Mouse (Mus musculus): Measurements from ENCODE around the gene Ppfia4. TPM values are rescaled to one million over a fixed set of nuclear protein-coding genes. Genes with fewer than 3 reads are reported as not detected.

Gene Ppfia4
- polyA plus RNA-seq, 1 experiment from 2014 or later, result 1.5 TPM

DNA sequence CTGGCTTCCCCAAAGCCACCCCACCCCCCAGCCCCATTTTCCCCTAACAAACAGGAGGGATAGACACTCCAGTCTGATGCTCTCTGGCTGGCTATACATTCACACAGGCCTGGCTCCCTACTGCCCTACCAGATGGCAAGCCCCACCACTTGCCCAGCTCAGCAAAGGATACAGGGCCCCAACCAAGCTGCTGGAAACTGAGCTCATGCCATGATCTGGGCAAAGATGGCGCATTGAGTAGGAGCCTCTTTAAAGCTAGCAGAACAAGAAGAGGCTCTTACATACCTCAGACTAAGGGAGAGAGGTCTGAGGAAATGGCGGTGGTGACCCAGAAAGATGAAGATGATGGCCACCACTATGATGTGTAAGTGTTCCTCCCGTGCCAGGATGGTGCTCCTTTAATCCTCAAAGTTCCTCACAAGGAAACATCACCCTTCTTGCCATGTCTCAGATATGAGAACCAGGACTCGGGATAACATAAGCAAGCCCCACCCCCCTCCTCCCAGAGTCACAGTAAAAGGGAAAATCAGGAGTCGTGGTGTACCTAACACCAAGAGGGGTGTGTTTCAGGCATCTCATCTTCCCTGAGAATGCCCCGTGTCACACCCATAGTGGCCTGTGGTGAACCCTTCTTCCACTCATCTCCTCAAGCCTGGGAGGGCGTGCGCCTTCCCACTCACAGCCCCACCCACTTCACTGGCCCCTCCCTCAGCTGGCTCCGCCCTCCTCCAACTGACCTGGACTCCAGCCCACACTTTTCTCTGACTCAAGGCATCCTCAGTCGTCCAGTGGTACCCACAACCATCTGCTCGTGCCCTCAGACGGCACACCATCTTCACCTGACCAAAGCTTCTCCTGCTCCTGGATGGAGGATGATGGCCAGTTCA, 3.4 kb upstream of the Ppfia4 start:
- H3K9ac ChIP-seq, result no peak overlapping the region
- peaks cover 16% of the 10 kb centered on the region; the same call in 1 of the 2 replicates for H3K27me3 ChIP-seq (replicated peaks)
- ATAC-seq, result 0 out of 2 replicates have a peak, but pooled peaks have one; percentile 34
- no peaks in the 10 kb centered on the region for H3K36me3 ChIP-seq
- WGBS (ENCODE audit: insufficient replicate concordance), result 68% methylated on average over 12 of the region's 12 CpGs
- H3K4me1 ChIP-seq, result peaks cover 41% of the 10 kb centered on the region
- H3K4me2 ChIP-seq, result no peak overlapping the region
- no peak overlapping the region for H3K4me3 ChIP-seq
- no peaks in the 10 kb centered on the region for H3K9me3 ChIP-seq (replicated peaks)
- H3K27ac ChIP-seq, result no peak overlapping the region

DNA sequence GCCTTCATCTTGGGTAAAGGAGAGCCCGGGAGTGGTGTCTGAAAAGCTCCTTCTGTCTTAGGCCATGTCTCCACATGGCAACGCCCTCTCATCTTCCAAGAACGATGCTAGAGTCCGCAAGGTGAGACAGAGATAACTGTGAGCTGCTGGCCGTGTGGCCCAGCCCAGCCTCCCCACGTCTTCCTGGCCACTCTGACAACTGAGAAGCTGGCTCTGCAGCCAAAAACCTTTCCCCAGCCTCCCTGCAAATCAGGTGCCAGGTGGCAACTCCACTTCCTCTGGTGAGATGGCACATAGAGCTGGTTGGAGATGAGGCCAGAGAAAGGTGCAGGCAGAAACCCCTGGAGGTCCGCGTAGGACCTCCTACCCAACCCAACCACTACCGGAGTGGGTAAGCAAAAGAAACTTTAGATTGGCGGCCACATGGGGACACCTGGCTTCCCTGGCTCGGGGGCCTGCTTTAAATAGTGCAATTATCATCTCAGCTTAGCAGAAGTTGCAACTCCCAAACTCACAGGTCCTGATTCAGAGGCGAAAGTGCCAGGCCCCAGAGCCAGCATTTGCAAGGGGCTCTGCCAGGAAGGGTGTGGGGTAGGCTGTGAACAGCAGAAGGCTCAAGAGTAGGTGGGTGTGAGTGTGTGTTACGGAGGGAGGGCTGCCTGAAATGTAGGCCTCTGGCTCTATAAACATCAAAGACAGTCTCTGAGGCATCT, 2.6 kb upstream of the Ppfia4 start:
- Histone ChIP-seq H3K4me3 (no peak overlapping the region), H3K4me1 (peaks cover 41% of the 10 kb centered on the region), H3K9ac (no peak overlapping the region), H3K27me3 (replicated peaks) (peaks cover 16% of the 10 kb centered on the region; the same call in 1 of the 2 replicates), H3K36me3 (no peaks in the 10 kb centered on the region), H3K27ac (no peak overlapping the region), H3K4me2 (no peak overlapping the region), H3K9me3 (replicated peaks) (no peaks in the 10 kb centered on the region)
- no peak for ATAC-seq
- 53% methylated on average over 13 of the region's 13 CpGs for WGBS (ENCODE audit: insufficient replicate concordance)

DNA sequence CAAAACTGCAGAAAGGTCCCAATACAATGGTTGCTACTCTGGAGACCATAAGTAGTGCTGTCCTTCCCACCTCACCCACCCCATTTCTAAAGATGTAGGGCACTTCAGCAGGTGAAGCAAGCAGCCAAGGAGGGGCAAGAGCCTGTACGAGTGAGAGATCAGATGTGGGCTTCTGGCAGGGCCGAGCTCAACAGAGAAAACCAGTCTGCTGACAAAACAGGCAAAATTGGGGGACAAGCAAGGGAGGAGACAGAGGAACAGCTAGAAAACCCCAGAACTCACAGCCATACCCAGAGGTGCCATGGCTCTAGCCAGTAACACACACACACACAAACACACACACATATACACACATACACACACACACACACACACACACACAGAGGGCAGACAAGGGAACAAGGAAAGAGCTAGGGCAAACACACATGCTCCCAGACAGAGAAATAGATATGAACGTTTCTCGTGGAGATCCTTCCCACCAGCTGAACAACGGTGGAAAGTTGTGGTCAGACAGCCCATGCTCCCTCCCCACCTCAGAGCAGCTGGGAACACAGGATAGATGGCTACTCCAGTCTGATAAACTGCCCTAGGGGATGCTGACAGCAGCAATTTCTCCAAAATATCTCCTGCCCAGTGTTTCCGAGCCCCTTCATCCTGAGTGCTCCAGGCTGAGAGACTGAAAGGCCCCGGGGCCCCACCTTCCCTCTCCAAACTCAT, 1.5 kb upstream of the Ppfia4 start:
- Histone ChIP-seq H3K27me3 (replicated peaks) (peaks cover 23% of the 10 kb centered on the region; the same call in 1 of the 2 replicates), H3K36me3 (no peaks in the 10 kb centered on the region), H3K4me2 (no peak overlapping the region), H3K9ac (no peak overlapping the region), H3K9me3 (replicated peaks) (no peaks in the 10 kb centered on the region), H3K27ac (no peak overlapping the region), H3K4me3 (no peak overlapping the region), H3K4me1 (peaks cover 41% of the 10 kb centered on the region)
- no peak for ATAC-seq
- 41% methylated on average over 7 of the region's 7 CpGs for WGBS (ENCODE audit: insufficient replicate concordance)

DNA sequence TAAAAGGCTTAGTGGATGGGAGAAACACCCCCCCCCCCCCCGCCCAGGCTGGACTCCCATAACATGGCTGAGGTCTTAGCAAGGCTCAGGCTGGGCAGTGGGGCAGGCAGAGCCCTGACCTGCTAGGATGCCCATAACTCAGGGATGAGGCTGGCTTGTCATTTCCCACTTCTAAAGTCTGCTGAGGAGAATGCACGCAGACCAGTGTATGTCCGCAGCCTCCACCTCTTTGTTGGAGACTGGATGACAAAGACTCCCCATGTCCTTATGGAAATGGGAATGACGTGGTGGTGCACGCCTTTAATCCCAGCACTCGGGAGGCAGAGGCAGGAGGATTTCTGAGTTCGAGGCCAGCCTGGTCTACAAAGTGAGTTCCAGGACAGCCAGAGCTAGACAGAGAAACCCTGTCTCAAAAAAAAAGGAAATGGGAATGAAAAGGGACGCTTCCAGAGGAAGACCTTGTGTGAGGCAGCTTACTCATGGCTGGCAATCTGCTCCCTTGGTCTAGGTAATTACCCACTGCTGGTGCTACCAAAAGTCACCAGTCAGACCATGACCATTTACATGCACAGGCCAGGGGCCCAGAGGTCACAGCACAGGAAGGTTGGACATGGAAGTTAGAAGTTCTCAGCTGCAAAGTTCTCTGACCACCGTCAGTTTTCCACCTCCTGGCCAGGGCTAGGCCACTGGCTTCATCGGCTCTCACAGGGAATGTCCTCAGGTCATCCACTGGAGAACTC, 813 bp upstream of the Ppfia4 start:
- ATAC-seq, result no peak
- Histone ChIP-seq H3K27ac (no peak overlapping the region), H3K9ac (no peak overlapping the region), H3K4me2 (no peak overlapping the region), H3K36me3 (no peaks in the 10 kb centered on the region), H3K9me3 (replicated peaks) (no peaks in the 10 kb centered on the region), H3K27me3 (replicated peaks) (peaks cover 30% of the 10 kb centered on the region; the same call in 1 of the 2 replicates), H3K4me1 (peaks cover 41% of the 10 kb centered on the region), H3K4me3 (no peak overlapping the region)
- whole genome bisulfite sequencing (ENCODE audit: insufficient replicate concordance), result 68% methylated on average over 10 of the region's 10 CpGs

- 42% methylated on average over 20 of the region's 20 CpGs for WGBS (ENCODE audit: insufficient replicate concordance)
- Histone ChIP-seq H3K9me3 (replicated peaks) (no peaks in the 10 kb centered on the region), H3K4me1 (peaks cover 41% of the 10 kb centered on the region), H3K4me2 (no peak overlapping the region), H3K4me3 (no peak overlapping the region), H3K36me3 (no peaks in the 10 kb centered on the region), H3K27me3 (replicated peaks) (peaks cover 36% of the 10 kb centered on the region), H3K27ac (no peak overlapping the region), H3K9ac (no peak overlapping the region)
- ATAC-seq, result no peak
These were observed 671 bp downstream of the Ppfia4 start for GRCm38 (mm10) chr1:134331879-134332635.

DNA sequence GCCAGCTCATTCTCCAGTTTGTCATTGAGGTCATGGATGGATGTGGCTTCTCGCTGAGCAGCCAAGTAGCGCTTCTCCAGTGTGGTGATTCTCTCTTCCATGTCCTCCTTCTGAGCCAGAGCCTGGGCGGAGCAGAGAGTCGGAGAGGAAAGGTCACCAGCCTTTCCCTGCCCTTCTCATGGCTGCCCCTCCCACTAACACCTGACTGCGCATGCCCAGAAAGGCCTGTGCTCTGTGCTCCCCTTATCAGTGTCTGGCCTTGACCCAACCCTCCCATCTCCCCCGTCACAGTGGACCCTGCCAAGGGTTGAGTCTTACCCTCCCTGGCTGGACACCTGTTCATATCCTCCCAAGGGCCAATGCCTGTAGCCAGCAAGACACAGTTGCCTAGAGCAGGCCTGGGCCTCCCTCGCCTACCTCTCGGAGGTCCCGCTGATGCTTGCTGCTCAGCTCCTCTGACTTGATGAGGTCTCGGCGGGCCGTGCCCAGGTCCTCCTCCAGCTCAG, 5.8 kb downstream of the Ppfia4 start:
- Histone ChIP-seq H3K9me3 (replicated peaks) (no peaks in the 10 kb centered on the region), H3K4me1 (no peaks in the 10 kb centered on the region), H3K36me3 (no peaks in the 10 kb centered on the region), H3K27me3 (replicated peaks) (peaks cover 26% of the 10 kb centered on the region), H3K4me2 (no peak overlapping the region), H3K27ac (no peak overlapping the region), H3K9ac (no peak overlapping the region), H3K4me3 (no peak overlapping the region)
- no peak for ATAC-seq
- WGBS (ENCODE audit: insufficient replicate concordance), result 68% methylated on average over 12 of the region's 12 CpGs

DNA sequence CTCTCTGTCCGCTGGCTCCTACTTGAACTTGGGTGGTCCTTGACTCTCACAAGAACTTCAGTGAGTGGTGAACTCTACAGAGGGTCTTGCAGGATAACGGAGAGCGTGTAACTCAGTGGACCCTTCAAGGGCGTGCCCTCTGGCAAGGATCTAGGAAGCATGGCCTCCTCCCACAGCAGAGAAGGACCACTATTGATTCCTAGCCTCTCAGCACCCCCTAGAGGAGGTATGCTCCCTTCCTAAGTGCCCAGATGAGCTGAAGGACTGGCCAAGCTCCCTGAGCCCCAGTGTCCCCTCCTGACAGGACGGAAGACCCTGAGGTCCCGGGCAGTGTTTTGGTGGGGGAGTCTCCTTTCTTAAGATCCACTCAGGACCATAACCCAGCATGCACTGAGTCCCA, 10.1 kb downstream of the Ppfia4 start:
- no peak for ATAC-seq
- WGBS (ENCODE audit: insufficient replicate concordance), result 69% methylated on average over 6 of the region's 6 CpGs
- H3K27me3 ChIP-seq (replicated peaks), result 0 out of 2 replicates have a peak, but pooled peaks cover 6% of the 10 kb centered on the region
- no peak overlapping the region for H3K9ac ChIP-seq
- no peaks in the 10 kb centered on the region for H3K9me3 ChIP-seq (replicated peaks)
- H3K36me3 ChIP-seq, result no peaks in the 10 kb centered on the region
- H3K4me3 ChIP-seq, result no peak overlapping the region
- no peak overlapping the region for H3K27ac ChIP-seq
- no peaks in the 10 kb centered on the region for H3K4me1 ChIP-seq
- H3K4me2 ChIP-seq, result no peak overlapping the region

DNA sequence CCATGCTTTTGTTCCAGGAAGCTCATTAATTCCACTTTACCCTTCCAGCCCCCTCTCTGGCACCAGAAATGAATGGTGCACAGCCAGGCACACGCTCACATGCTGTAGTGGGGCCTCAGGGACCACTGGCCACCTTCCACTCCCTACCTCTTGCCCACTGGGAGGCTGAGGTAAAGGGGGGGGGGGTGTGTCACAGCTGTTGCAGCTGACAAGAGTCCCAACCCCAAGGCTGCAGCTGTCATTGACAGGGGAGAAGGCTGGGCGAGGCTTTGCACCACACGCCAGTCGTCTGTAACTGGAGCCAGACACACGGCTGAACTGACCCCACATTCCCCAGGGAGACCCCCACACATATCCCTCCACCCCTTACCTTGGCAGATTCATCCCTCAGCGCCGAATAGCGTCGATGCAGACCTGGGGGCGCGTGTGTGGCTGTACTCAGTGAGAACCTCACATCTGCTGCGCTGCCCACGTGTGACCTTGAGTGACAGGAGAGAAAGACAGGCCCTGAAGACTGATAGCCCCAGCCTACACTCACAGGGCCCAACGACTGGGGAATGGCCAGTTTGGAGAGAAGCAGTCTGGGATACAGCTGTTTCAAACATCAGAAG, 11.9 kb downstream of the Ppfia4 start:
- Histone ChIP-seq H3K27ac (no peak overlapping the region), H3K36me3 (no peaks in the 10 kb centered on the region), H3K4me1 (no peaks in the 10 kb centered on the region), H3K27me3 (replicated peaks) (0 out of 2 replicates have a peak, but pooled peaks cover 6% of the 10 kb centered on the region), H3K9ac (no peak overlapping the region), H3K4me3 (no peak overlapping the region), H3K4me2 (no peak overlapping the region), H3K9me3 (replicated peaks) (no peaks in the 10 kb centered on the region)
- ATAC-seq, result no peak
- WGBS (ENCODE audit: insufficient replicate concordance), result 66% methylated on average over 14 of the region's 14 CpGs

GRCm38 (mm10) chr1:134318261-134318660, 14.5 kb downstream of the Ppfia4 start:
- H3K4me3 ChIP-seq, result no peak overlapping the region
- no peaks in the 10 kb centered on the region for H3K4me1 ChIP-seq
- H3K9me3 ChIP-seq (replicated peaks), result no peaks in the 10 kb centered on the region
- H3K27me3 ChIP-seq (replicated peaks), result 0 out of 2 replicates have a peak, but pooled peaks cover 6% of the 10 kb centered on the region
- ATAC-seq, result no peak
- no peak overlapping the region for H3K4me2 ChIP-seq
- H3K9ac ChIP-seq, result no peak overlapping the region
- H3K27ac ChIP-seq, result no peak overlapping the region
- 74% methylated on average over 5 of the region's 5 CpGs for WGBS (ENCODE audit: insufficient replicate concordance)
- H3K36me3 ChIP-seq, result no peaks in the 10 kb centered on the region

DNA sequence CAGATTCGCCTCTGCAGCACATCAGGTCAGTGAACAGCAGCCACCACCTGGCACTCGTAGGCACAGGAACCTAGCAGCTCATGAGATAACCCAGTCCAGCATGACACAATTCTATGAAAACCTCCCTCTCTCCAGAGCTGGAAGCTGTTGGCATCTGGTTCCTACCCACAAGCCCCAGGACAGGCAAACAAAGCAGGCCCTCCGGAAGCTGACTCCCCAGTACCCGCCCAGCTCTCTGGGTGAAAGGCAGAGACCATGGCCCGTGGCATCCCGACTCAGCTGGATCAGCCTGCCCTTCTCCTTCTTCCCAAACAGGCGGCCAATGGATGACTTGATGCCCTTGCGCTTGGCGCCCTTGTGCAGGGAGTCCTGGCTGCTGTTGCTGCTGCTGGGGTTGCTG, 16.4 kb downstream of the Ppfia4 start:
- Histone ChIP-seq H3K4me3 (no peak overlapping the region), H3K27ac (no peak overlapping the region), H3K4me2 (no peak overlapping the region), H3K27me3 (replicated peaks) (no peaks in the 10 kb centered on the region), H3K36me3 (no peaks in the 10 kb centered on the region), H3K9ac (no peak overlapping the region), H3K9me3 (replicated peaks) (no peaks in the 10 kb centered on the region), H3K4me1 (no peaks in the 10 kb centered on the region)
- ATAC-seq, result no peak
- 68% methylated on average over 9 of the region's 9 CpGs for whole genome bisulfite sequencing (ENCODE audit: insufficient replicate concordance)

Measured in liver, embryonic 12.5 days (tissue).